27 mouse cellular contexts compared by ENCODE assay signal in the genomic region with DNA sequence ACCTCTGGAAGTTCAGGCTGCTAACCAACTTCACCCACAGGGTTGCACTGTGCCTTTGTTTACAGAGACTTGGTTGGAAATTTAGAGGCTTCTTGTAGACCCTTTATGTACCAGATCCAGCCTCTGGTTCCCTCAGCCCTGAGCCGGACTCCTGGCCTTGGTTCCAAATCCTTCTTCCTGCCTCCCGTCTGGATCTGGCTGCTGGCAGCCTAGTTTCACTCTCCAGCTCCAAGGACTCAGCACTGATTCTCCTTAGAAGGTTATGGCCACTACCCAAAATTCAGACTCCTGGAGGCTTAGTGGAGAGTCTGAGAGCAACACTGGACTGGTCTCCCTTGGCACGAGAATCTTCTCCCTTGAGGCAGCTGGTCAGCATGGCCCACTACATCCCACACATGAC. TPM values are rescaled to one million over a fixed set of nuclear protein-coding genes. Genes with fewer than 3 reads are reported as not detected.
"Had no signal": no experiment of that assay in that cellular context is flagged by ENCODE, and none has a peak within 500 bp of the region (broad histone marks: within the 10 kb centered on the region; RNA-seq: fewer than 3 reads in every experiment).

No protein-coding gene starts in this region.

- H3K27ac ChIP-seq: gastrocnemius, adult 2 months; heart, adult 2 months; heart, embryonic 13.5 days; heart, embryonic 15.5 days; hindbrain, embryonic 10.5 days; hindbrain, embryonic 12.5 days; hindbrain, embryonic 14.5 days; intestine, embryonic 15.5 days; layer of hippocampus, adult 2 months; left cerebral cortex, adult 2 months; limb, embryonic 10.5 days; limb, embryonic 12.5 days had no signal

- H3K4me1 ChIP-seq: heart, embryonic 13.5 days; heart, embryonic 15.5 days; hindbrain, embryonic 10.5 days; hindbrain, embryonic 12.5 days; intestine, embryonic 15.5 days; limb, embryonic 10.5 days; limb, embryonic 12.5 days had no signal

- ATAC-seq: forebrain, embryonic 16.5 days; hindbrain, embryonic 16.5 days; inflammation-experienced regulatory T-cells, adult 6 months; intestine, embryonic 15.5 days; intestine, postnatal 0 days had no signal

- H3K9ac ChIP-seq: heart, embryonic 13.5 days; heart, embryonic 15.5 days; hindbrain, embryonic 12.5 days; hindbrain, embryonic 14.5 days; intestine, embryonic 15.5 days; limb, embryonic 12.5 days had no signal

- H3K36me3 ChIP-seq: heart, embryonic 13.5 days; heart, embryonic 15.5 days; hindbrain, embryonic 10.5 days; hindbrain, embryonic 12.5 days; intestine, embryonic 15.5 days; limb, embryonic 10.5 days; limb, embryonic 12.5 days had no signal

- H3K4me3 ChIP-seq: gastrocnemius, adult 2 months; heart, adult 2 months; heart, embryonic 13.5 days; heart, embryonic 15.5 days; hindbrain, embryonic 10.5 days; hindbrain, embryonic 12.5 days; intestine, embryonic 15.5 days; layer of hippocampus, adult 2 months; left cerebral cortex, adult 2 months; limb, embryonic 10.5 days; limb, embryonic 12.5 days had no signal

- H3K4me2 ChIP-seq: heart, embryonic 11.5 days; heart, embryonic 13.5 days; heart, embryonic 15.5 days; hindbrain, embryonic 12.5 days; hindbrain, embryonic 14.5 days; intestine, embryonic 15.5 days; limb, embryonic 12.5 days had no signal

- DNase-seq: gastrocnemius, adult 2 months; gastrocnemius, postnatal 10 days; gastrocnemius, postnatal 25 days; heart, adult 2 months; heart, postnatal 4 days; kidney, adult 18-20 months; kidney, adult 8-10 months; kidney, postnatal 10 days; kidney, postnatal 25 days; kidney, postnatal 4 days had no signal

- H3K9me3 ChIP-seq: heart, embryonic 13.5 days; heart, embryonic 15.5 days; hindbrain, embryonic 10.5 days; hindbrain, embryonic 12.5 days; intestine, embryonic 15.5 days; limb, embryonic 10.5 days; limb, embryonic 12.5 days had no signal

- H3K27me3 ChIP-seq: heart, embryonic 13.5 days; heart, embryonic 15.5 days; intestine, embryonic 15.5 days; limb, embryonic 12.5 days had no signal

RNA-seq across cellular contexts. Expression of a gene that starts 43.3 kb away (rescaled TPM):
- polyA plus RNA-seq: forebrain, embryonic 16.5 days; frontal cortex, adult 2 months; heart, postnatal 0 days; inflammation-experienced regulatory T-cells, adult 6 months; limb, embryonic 10.5 days; limb, embryonic 12.5 days had no signal
